Mouse (Mus musculus) thymus, adult 2 months (tissue): ENCODE measurements around the gene Gpr39.

Experiments
- CTCF ChIP-seq: fragments of 200-500 bp; IDR thresholded peaks from 2 replicates; pipeline ENCODE4 v1.5.1; 2012; ENCODE audit warnings: mild to moderate bottlenecking, control low read depth, low read length, moderate library complexity, borderline replicate concordance; ENCODE audit not compliant: control insufficient read depth, poor library complexity, insufficient read depth; ENCODE audit errors: extremely low read depth
- POLR2A ChIP-seq: fragments of 200-500 bp; IDR thresholded peaks from 2 replicates; pipeline ENCODE4 v1.6.1; 2012; ENCODE audit warnings: mild to moderate bottlenecking, low read length, control low read depth, moderate library complexity; ENCODE audit not compliant: control insufficient read depth, poor library complexity, insufficient read depth; ENCODE audit errors: extremely low read depth

DNA sequence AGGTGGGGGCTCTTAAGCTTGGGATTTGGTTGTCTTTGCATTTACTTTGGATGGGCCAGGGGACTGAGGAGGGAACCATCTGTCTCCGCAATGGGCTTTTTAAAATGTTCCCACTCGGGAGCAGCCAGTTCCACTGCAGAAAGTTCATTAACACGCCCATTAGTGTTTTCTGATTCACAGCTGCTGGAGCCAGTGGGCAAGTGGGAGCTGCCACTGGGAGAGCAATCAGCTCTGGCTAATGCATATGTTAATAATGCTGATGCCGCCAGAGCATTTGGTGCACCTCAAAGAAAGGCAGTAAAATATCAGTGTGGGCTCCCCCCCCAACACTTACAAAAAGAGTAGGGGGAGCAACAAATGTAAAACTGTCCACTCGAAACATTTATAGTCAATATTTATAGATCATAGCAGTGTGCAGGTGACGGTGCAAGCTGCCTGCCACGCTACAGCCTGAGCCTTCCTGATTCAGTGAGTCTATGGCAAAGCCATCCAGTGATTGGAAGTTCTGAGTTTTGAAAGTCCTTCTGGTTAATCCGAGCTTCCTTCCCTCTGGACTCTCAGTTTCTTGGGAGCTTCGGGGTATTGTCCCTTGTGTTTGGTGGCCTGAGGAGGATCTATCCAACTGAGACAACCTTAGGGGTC is 136.5 kb downstream of the Gpr39 start:
- no peak for TF ChIP-seq POLR2A
- TF ChIP-seq CTCF, result no peak
